In the genomic region with DNA sequence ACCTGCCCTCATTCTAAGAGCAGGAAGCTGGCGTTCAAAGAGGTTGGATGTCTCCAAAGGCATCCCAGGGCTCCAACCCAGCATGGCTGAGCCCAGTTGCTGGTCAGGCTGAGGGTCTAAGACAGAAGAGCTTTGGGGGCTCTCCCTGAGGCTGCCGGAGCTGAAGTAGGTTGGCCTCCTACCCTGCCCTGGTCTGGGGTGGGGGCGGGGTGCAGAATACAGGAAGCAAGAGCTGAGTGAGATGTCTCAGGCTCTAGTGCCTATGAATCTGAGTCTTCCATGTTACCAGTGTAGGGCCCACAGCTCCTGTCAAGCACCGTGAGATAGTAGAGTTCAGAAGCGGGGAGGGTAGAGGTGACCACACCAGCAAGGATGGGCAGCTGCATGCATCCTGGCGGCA, we compare ENCODE assay signal across 16 mouse cellular contexts. TPM values are rescaled to one million over a fixed set of nuclear protein-coding genes. Genes with fewer than 3 reads are reported as not detected.
DNase-seq lines count a peak whose midpoint lies in the region; ATAC-seq and TF ChIP-seq lines count a peak whose summit lies in the region.
"Had no signal": no experiment of that assay in that cellular context is flagged by ENCODE, and none has a peak within 500 bp of the region (broad histone marks: within the 10 kb centered on the region; RNA-seq: fewer than 3 reads in every experiment).

No protein-coding gene starts in this region.

- DNase-seq in heart, adult 2 months, result no peak
- DNase-seq in midbrain, embryonic 11.5 days (ENCODE audit: low spot score, missing footprints), result no peak
- DNase-seq in retina, embryonic 14.5 days (ENCODE audit: low spot score), result no peak
- DNase-seq in layer of hippocampus, adult 9-10 months (ENCODE audit: low spot score), result no peak
- DNase-seq: adrenal gland, adult 2 months; B cell, adult 2 months; cerebellum, adult 2 months; kidney, adult 11 months; kidney, postnatal 36 days; left cerebral cortex, postnatal 4 days; liver, embryonic 13.5 days had no signal

- TF ChIP-seq EP300 in heart, adult 2 months (IDR thresholded peaks at IDR 0.05; ENCODE audit: insufficient read depth, low read depth, low read length), result no peak

- H3K36me3 ChIP-seq in heart, embryonic 14.5 days (ENCODE audit: control insufficient read depth, insufficient read depth, low read length), result peaks cover 6% of the 10 kb centered on the region; the same call in 1 of the 2 replicates
- H3K36me3 ChIP-seq in heart, adult 2 months (ENCODE audit: control insufficient read depth, insufficient read depth, low read length), result no peaks in the 10 kb centered on the region
- H3K36me3 ChIP-seq in midbrain, embryonic 13.5 days, result peaks cover under 1% of the 10 kb centered on the region; the same call in 1 of the 2 replicates
- no peaks in the 10 kb centered on the region for H3K36me3 ChIP-seq in midbrain, embryonic 11.5 days (ENCODE audit: control insufficient read depth, insufficient read depth, low read length)
- H3K36me3 ChIP-seq in forebrain, embryonic 15.5 days, result no peaks in the 10 kb centered on the region
- H3K36me3 ChIP-seq: liver, embryonic 13.5 days had no signal

- no peaks in the 10 kb centered on the region for H3K9me3 ChIP-seq in heart, embryonic 14.5 days (ENCODE audit: control insufficient read depth, low read length)
- no peaks in the 10 kb centered on the region for H3K9me3 ChIP-seq in midbrain, embryonic 13.5 days
- H3K9me3 ChIP-seq in midbrain, embryonic 11.5 days (ENCODE audit: control insufficient read depth, low read length), result no peaks in the 10 kb centered on the region
- H3K9me3 ChIP-seq in forebrain, embryonic 15.5 days, result no peaks in the 10 kb centered on the region
- H3K9me3 ChIP-seq: liver, embryonic 13.5 days had no signal

- WGBS in heart, embryonic 14.5 days, result 75% methylated on average over 6 of the region's 6 CpGs
- 88% methylated on average over 6 of the region's 6 CpGs for WGBS in heart, adult 2 months
- whole genome bisulfite sequencing in midbrain, embryonic 13.5 days, result 88% methylated on average over 6 of the region's 6 CpGs
- WGBS in midbrain, embryonic 11.5 days, result 82% methylated on average over 6 of the region's 6 CpGs
- 89% methylated on average over 6 of the region's 6 CpGs for WGBS in forebrain, embryonic 15.5 days
- WGBS in olfactory bulb, adult 2 months, result 81% methylated on average over 6 of the region's 6 CpGs

- H3K79me2 ChIP-seq in heart, adult 2 months (replicated peaks; ENCODE audit: control insufficient read depth, insufficient read depth, low read length), result no peaks in the 10 kb centered on the region

- no peak overlapping the region for H3K4me3 ChIP-seq in heart, embryonic 14.5 days (ENCODE audit: control insufficient read depth in 1 of 2, insufficient read depth in 1 of 2, low read depth in 1 of 2, low read length in 2 of 2)
- no peak overlapping the region for H3K4me3 ChIP-seq in heart, adult 2 months
- H3K4me3 ChIP-seq in midbrain, embryonic 13.5 days (replicated peaks), result no peak overlapping the region
- H3K4me3 ChIP-seq in midbrain, embryonic 11.5 days (ENCODE audit: low read depth, low read length), result no peak overlapping the region
- no peak overlapping the region for H3K4me3 ChIP-seq in forebrain, embryonic 15.5 days
- H3K4me3 ChIP-seq in olfactory bulb, adult 2 months (ENCODE audit: insufficient read depth, low read depth, low read length), result no peak overlapping the region
- H3K4me3 ChIP-seq: liver, embryonic 13.5 days had no signal

- no peak for ATAC-seq in heart, embryonic 14.5 days (ENCODE audit: insufficient number of reproducible peaks, insufficient read depth, low FRiP score, low read depth)
- ATAC-seq in midbrain, embryonic 13.5 days, result no peak
- ATAC-seq in midbrain, embryonic 11.5 days (ENCODE audit: low FRiP score), result no peak
- ATAC-seq in forebrain, embryonic 15.5 days (replicated peaks), result no peak

- no peak for TF ChIP-seq CTCF in heart, adult 2 months (IDR thresholded peaks at IDR 0.05)
- TF ChIP-seq CTCF in olfactory bulb, adult 2 months (IDR thresholded peaks at IDR 0.05; ENCODE audit: insufficient read depth, low read depth, low read length), result no peak

- H3K4me2 ChIP-seq in heart, embryonic 14.5 days (ENCODE audit: low read length), result peak overlapping the region; percentile 15; the same call in 1 of the 2 replicates
- no peak overlapping the region for H3K4me2 ChIP-seq in midbrain, embryonic 13.5 days (replicated peaks)
- H3K4me2 ChIP-seq in midbrain, embryonic 11.5 days, result no peak overlapping the region
- 0 out of 2 replicates have a peak overlapping the region, but pooled peaks have one; percentile 0 for H3K4me2 ChIP-seq in forebrain, embryonic 15.5 days (replicated peaks)
- H3K4me2 ChIP-seq: liver, embryonic 13.5 days had no signal

- H3K9ac ChIP-seq in heart, embryonic 14.5 days (ENCODE audit: low read length), result no peak overlapping the region
- H3K9ac ChIP-seq in heart, adult 2 months (ENCODE audit: low read depth, low read length), result no peak overlapping the region
- H3K9ac ChIP-seq in midbrain, embryonic 13.5 days (replicated peaks), result 0 out of 2 replicates have a peak overlapping the region, but pooled peaks have one; percentile 4
- no peak overlapping the region for H3K9ac ChIP-seq in midbrain, embryonic 11.5 days (ENCODE audit: low read length)
- no peak overlapping the region for H3K9ac ChIP-seq in forebrain, embryonic 15.5 days (replicated peaks)
- H3K9ac ChIP-seq: liver, embryonic 13.5 days had no signal

- no peak for TF ChIP-seq POLR2A in heart, adult 2 months (IDR thresholded peaks at IDR 0.05; ENCODE audit: insufficient read depth, low read depth, low read length)
- TF ChIP-seq POLR2A in olfactory bulb, adult 2 months (IDR thresholded peaks at IDR 0.05; ENCODE audit: insufficient read depth, low read depth, low read length), result no peak

- H3K4me1 ChIP-seq in heart, embryonic 14.5 days (ENCODE audit: control insufficient read depth in 2 of 2, insufficient read depth in 2 of 2, low read length in 2 of 2), result peaks cover 24 to 28% of the 10 kb centered on the region in 2 experiments
- H3K4me1 ChIP-seq in heart, adult 2 months (ENCODE audit: control insufficient read depth, insufficient read depth, low read length), result peaks cover 5% of the 10 kb centered on the region
- H3K4me1 ChIP-seq in midbrain, embryonic 13.5 days (replicated peaks), result peaks cover 63% of the 10 kb centered on the region
- H3K4me1 ChIP-seq in midbrain, embryonic 11.5 days (ENCODE audit: control insufficient read depth, insufficient read depth, low read length), result peaks cover 18% of the 10 kb centered on the region
- peaks cover 36% of the 10 kb centered on the region for H3K4me1 ChIP-seq in forebrain, embryonic 15.5 days
- H3K4me1 ChIP-seq in olfactory bulb, adult 2 months (ENCODE audit: control insufficient read depth, insufficient read depth, low read length), result peaks cover 87% of the 10 kb centered on the region

- intact Hi-C loops in heart, adult 2 months (cut with DNase I), result no loop called here

- H3K27me3 ChIP-seq in heart, embryonic 14.5 days (ENCODE audit: control insufficient read depth, insufficient read depth, low read length), result no peaks in the 10 kb centered on the region
- H3K27me3 ChIP-seq in heart, adult 2 months (ENCODE audit: control insufficient read depth, insufficient read depth, low read length), result no peaks in the 10 kb centered on the region
- H3K27me3 ChIP-seq in midbrain, embryonic 13.5 days, result no peaks in the 10 kb centered on the region
- H3K27me3 ChIP-seq in midbrain, embryonic 11.5 days (ENCODE audit: control insufficient read depth, insufficient read depth, low read length), result no peaks in the 10 kb centered on the region
- H3K27me3 ChIP-seq in forebrain, embryonic 15.5 days, result no peaks in the 10 kb centered on the region
- H3K27me3 ChIP-seq: liver, embryonic 13.5 days had no signal

- H3K27ac ChIP-seq in heart, embryonic 14.5 days (replicated peaks in 1 of 2; ENCODE audit: control insufficient read depth in 1 of 2, insufficient read depth in 1 of 2, low read depth in 2 of 2, low read length in 2 of 2), result peak overlapping the region; percentile 16 to 59; a peak in 2 of 4 replicates
- H3K27ac ChIP-seq in heart, adult 2 months, result no peak overlapping the region
- H3K27ac ChIP-seq in midbrain, embryonic 13.5 days, result no peak overlapping the region; the same call in 1 of the 2 replicates
- H3K27ac ChIP-seq in midbrain, embryonic 11.5 days (ENCODE audit: low read depth, low read length), result no peak overlapping the region
- H3K27ac ChIP-seq in forebrain, embryonic 15.5 days (replicated peaks), result peak overlapping the region; percentile 82
- H3K27ac ChIP-seq in olfactory bulb, adult 2 months (ENCODE audit: insufficient read depth, low read depth, low read length), result peak overlapping the region; percentile 97
- H3K27ac ChIP-seq: liver, embryonic 13.5 days had no signal

RNA-seq across cellular contexts. Expression of a gene that starts 32.9 kb away (rescaled TPM):
- polyA plus RNA-seq in heart, embryonic 14.5 days (2014; fragmentation: Nextera tagmentation; extraction: Ambion mirVana), result 0.86 and 1.1 TPM in 2 replicates
- total RNA-seq in heart, adult 2 months (2021), result under 1 TPM in 1 of 2 experiments, not detected in 1; 0.13 TPM
- polyA plus RNA-seq in heart, adult 2 months (2012; rRNA removed), result 0.12 and 0.43 TPM in 2 replicates
- polyA plus RNA-seq in midbrain, embryonic 13.5 days (2015; fragmentation: Nextera tagmentation; extraction: Ambion mirVana), result 9.0 and 17.2 TPM in 2 replicates
- 22.5 and 22.9 TPM in 2 replicates for polyA plus RNA-seq in midbrain, embryonic 11.5 days (2014; fragmentation: Nextera tagmentation; extraction: Ambion mirVana)
- polyA plus RNA-seq in forebrain, embryonic 15.5 days (2015; fragmentation: Nextera tagmentation; extraction: Ambion mirVana), result 3.8 and 7.1 TPM in 2 replicates
- polyA plus RNA-seq in olfactory bulb, adult 2 months (2012; ENCODE audit: insufficient read depth, insufficient read length, low replicate concordance, missing spikeins), result not detected in 2 replicates
- total RNA-seq: MEL had no signal

RNA-seq across cellular contexts. Expression of a gene that starts 50.7 kb away (rescaled TPM):
- polyA plus RNA-seq in heart, embryonic 14.5 days (2014; fragmentation: Nextera tagmentation; extraction: Ambion mirVana), result 538 and 543 TPM in 2 replicates
- 100 to 1,000 TPM; 316 to 361 TPM for total RNA-seq in heart, adult 2 months (2021)
- 196 and 320 TPM in 2 replicates for polyA plus RNA-seq in heart, adult 2 months (2012; rRNA removed)
- polyA plus RNA-seq in midbrain, embryonic 13.5 days (2015; fragmentation: Nextera tagmentation; extraction: Ambion mirVana), result 531 and 554 TPM in 2 replicates
- polyA plus RNA-seq in midbrain, embryonic 11.5 days (2014; fragmentation: Nextera tagmentation; extraction: Ambion mirVana), result 716 and 724 TPM in 2 replicates
- 553 and 561 TPM in 2 replicates for polyA plus RNA-seq in forebrain, embryonic 15.5 days (2015; fragmentation: Nextera tagmentation; extraction: Ambion mirVana)
- 980 TPM in 1 of 2 replicates, not detected in the other for polyA plus RNA-seq in olfactory bulb, adult 2 months (2012; ENCODE audit: insufficient read depth, insufficient read length, low replicate concordance, missing spikeins)

RNA-seq across cellular contexts. Expression of a gene that starts 51.6 kb away (rescaled TPM):
- 24.9 and 25.5 TPM in 2 replicates for polyA plus RNA-seq in heart, embryonic 14.5 days (2014; fragmentation: Nextera tagmentation; extraction: Ambion mirVana)
- total RNA-seq in heart, adult 2 months (2021), result 10 to 100 TPM; 21.5 to 26.3 TPM
- 30.7 and 32.2 TPM in 2 replicates for polyA plus RNA-seq in heart, adult 2 months (2012; rRNA removed)
- 42.5 and 46.4 TPM in 2 replicates for polyA plus RNA-seq in midbrain, embryonic 13.5 days (2015; fragmentation: Nextera tagmentation; extraction: Ambion mirVana)
- 16.2 and 16.7 TPM in 2 replicates for polyA plus RNA-seq in midbrain, embryonic 11.5 days (2014; fragmentation: Nextera tagmentation; extraction: Ambion mirVana)
- 40.0 and 41.8 TPM in 2 replicates for polyA plus RNA-seq in forebrain, embryonic 15.5 days (2015; fragmentation: Nextera tagmentation; extraction: Ambion mirVana)
- polyA plus RNA-seq in olfactory bulb, adult 2 months (2012; ENCODE audit: insufficient read depth, insufficient read length, low replicate concordance, missing spikeins), result not detected in 2 replicates

Comparison
In these comparisons a context has a peak if more than half of its experiments do, and no peak if none do; other contexts are left out.
1. H3K27ac ChIP-seq: peak in heart, embryonic 14.5 days (2 of 2), forebrain, embryonic 15.5 days (single experiment) and olfactory bulb, adult 2 months (single experiment); none in heart, adult 2 months (single experiment), midbrain, embryonic 13.5 days (single experiment) and midbrain, embryonic 11.5 days (single experiment).
2. H3K4me2 ChIP-seq: peak in heart, embryonic 14.5 days (single experiment) and forebrain, embryonic 15.5 days (single experiment); none in midbrain, embryonic 13.5 days (single experiment) and midbrain, embryonic 11.5 days (single experiment).